12 mouse cellular contexts compared by ENCODE assay signal in genomic region chr1:154080505-154081380, GRCm38 (mm10).
A peak's percentile ranks its signal among the peaks of the same experiment; 100 is the strongest.
DNase-seq lines count a peak whose midpoint lies in the region; ATAC-seq and TF ChIP-seq lines count a peak whose summit lies in the region.
"Had no signal": no experiment of that assay in that cellular context is flagged by ENCODE, and none has a peak within 500 bp of the region (broad histone marks: within the 10 kb centered on the region; RNA-seq: fewer than 3 reads in every experiment).

No protein-coding gene starts in this region.

- peak; percentile 19 for DNase-seq in liver, postnatal 0 days
- no peak for DNase-seq in liver
- peak; percentile 33 for DNase-seq in large intestine, adult 2 months (ENCODE audit: low read depth, low spot score)
- DNase-seq in testis, postnatal 10 days (ENCODE audit: low spot score): peak; percentile 60
- DNase-seq in right cerebral cortex, adult 18-20 months: no peak
- DNase-seq in heart, adult 9 months (ENCODE audit: low spot score in 2 of 2): no peak
- DNase-seq: cerebellum, postnatal 36 days; layer of hippocampus, postnatal 36 days; right cerebral cortex, postnatal 4 days; thymus, postnatal 14 days had no signal

- no peak for TF ChIP-seq CTCF in liver, postnatal 0 days (IDR thresholded peaks at IDR 0.05; ENCODE audit: low read depth)

- no peak overlapping the region for H3K4me3 ChIP-seq in liver, postnatal 0 days (ENCODE audit: low read depth, low read length)
- H3K4me3 ChIP-seq in embryonic facial prominence, embryonic 15.5 days (replicated peaks): no peak overlapping the region
- H3K4me3 ChIP-seq: hindbrain, embryonic 15.5 days had no signal

- no peaks in the 10 kb centered on the region for H3K9me3 ChIP-seq in liver, postnatal 0 days (ENCODE audit: low read length)
- no peaks in the 10 kb centered on the region for H3K9me3 ChIP-seq in embryonic facial prominence, embryonic 15.5 days (replicated peaks)
- H3K9me3 ChIP-seq: hindbrain, embryonic 15.5 days had no signal

- no peak for TF ChIP-seq EP300 in liver, postnatal 0 days (IDR thresholded peaks at IDR 0.05; ENCODE audit: low read depth)

- H3K4me1 ChIP-seq in liver, postnatal 0 days (ENCODE audit: insufficient read depth): no peaks in the 10 kb centered on the region
- H3K4me1 ChIP-seq in embryonic facial prominence, embryonic 15.5 days: peaks cover 7% of the 10 kb centered on the region; the same call in 1 of the 2 replicates
- H3K4me1 ChIP-seq: hindbrain, embryonic 15.5 days had no signal

- H3K9ac ChIP-seq in liver, postnatal 0 days (replicated peaks): no peak overlapping the region
- H3K9ac ChIP-seq in embryonic facial prominence, embryonic 15.5 days: no peak overlapping the region
- H3K9ac ChIP-seq: hindbrain, embryonic 15.5 days had no signal

- WGBS in liver, postnatal 0 days (ENCODE audit: insufficient replicate concordance): 64% methylated on average over 10 of the region's 10 CpGs
- 51% methylated on average over 10 of the region's 10 CpGs for WGBS in embryonic facial prominence, embryonic 15.5 days
- WGBS in large intestine, adult 2 months: 39% methylated on average over 10 of the region's 10 CpGs

- no peak overlapping the region for H3K4me2 ChIP-seq in liver, postnatal 0 days (ENCODE audit: low read depth, low read length)
- H3K4me2 ChIP-seq in embryonic facial prominence, embryonic 15.5 days (replicated peaks): no peak overlapping the region
- H3K4me2 ChIP-seq: hindbrain, embryonic 15.5 days had no signal

- H3K27ac ChIP-seq in liver, postnatal 0 days (ENCODE audit: low read depth): no peak overlapping the region
- H3K27ac ChIP-seq in embryonic facial prominence, embryonic 15.5 days (replicated peaks): 0 out of 2 replicates have a peak overlapping the region, but pooled peaks have one; percentile 9
- H3K27ac ChIP-seq: hindbrain, embryonic 15.5 days had no signal

- no peaks in the 10 kb centered on the region for H3K27me3 ChIP-seq in liver, postnatal 0 days (ENCODE audit: insufficient read depth, low read length)
- no peaks in the 10 kb centered on the region for H3K27me3 ChIP-seq in embryonic facial prominence, embryonic 15.5 days
- H3K27me3 ChIP-seq: hindbrain, embryonic 15.5 days had no signal

- no peak for ATAC-seq in liver, postnatal 0 days
- peak; percentile 34; the same call in 1 of the 2 replicates for ATAC-seq in embryonic facial prominence, embryonic 15.5 days (ENCODE audit: insufficient number of reproducible peaks, low FRiP score, low TSS enrichment, low read depth)

- no peaks in the 10 kb centered on the region for H3K36me3 ChIP-seq in liver, postnatal 0 days (replicated peaks; ENCODE audit: insufficient read depth, low read length)
- no peaks in the 10 kb centered on the region for H3K36me3 ChIP-seq in embryonic facial prominence, embryonic 15.5 days
- H3K36me3 ChIP-seq: hindbrain, embryonic 15.5 days had no signal

Comparison
In these comparisons a context has a peak if more than half of its experiments do, and no peak if none do; other contexts are left out.
1. DNase-seq: peak in liver, postnatal 0 days (single experiment), large intestine, adult 2 months (single experiment) and testis, postnatal 10 days (single experiment); none in liver (single experiment), right cerebral cortex, adult 18-20 months (single experiment) and heart, adult 9 months (0 of 2).